Mouse (Mus musculus) inflammation-experienced regulatory T-cells (primary cell): Measurements from ENCODE around the gene Il2ra. TPM values are rescaled to one million over a fixed set of nuclear protein-coding genes. Genes with fewer than 3 reads are reported as not detected.

Experiments
- polyA plus RNA-seq, 2 experiments: library from polyadenylated mRNA; unstranded; fragments of 100-300 nt; shearing (Covaris generic); gene quantifications; one replicate each; pipeline ENCODE4 v1.2.1; 2017

Gene Il2ra
- polyA plus RNA-seq = 100 to 1,000 TPM in 1 of 2 experiments, 10 to 100 TPM in 1; 62.7 to 284 TPM

GRCm38 (mm10) chr2:11642451-11642941 lies at the start of gene Il2ra:
TSS of gene Il2ra (plus strand) at chr2:11642807.

DNA sequence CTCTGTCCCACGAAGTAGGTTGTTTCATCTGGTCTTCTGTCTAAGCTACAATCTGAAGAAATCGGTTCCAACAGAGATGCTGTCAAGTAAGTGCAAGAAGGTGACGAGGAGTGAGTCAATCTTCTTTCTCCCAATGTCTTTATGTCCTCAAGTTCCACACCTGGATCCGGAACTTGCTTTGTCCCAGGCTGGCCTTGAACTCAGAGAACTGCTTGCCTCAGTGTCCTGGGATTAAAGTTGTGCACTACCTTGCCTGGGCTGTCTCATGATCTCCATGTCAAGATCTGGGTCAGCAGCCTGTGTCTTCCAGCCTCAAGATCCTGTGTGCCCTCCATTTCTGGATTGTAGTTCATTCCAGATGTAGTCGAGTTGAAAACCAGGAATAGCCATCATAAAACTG lies 38.6 kb upstream of the Il2ra start, which contains the start of gene Rbm17:
Rbm17 (minus strand) TSS at position 101 of the 400 bp plus-strand sequence.

DNA sequence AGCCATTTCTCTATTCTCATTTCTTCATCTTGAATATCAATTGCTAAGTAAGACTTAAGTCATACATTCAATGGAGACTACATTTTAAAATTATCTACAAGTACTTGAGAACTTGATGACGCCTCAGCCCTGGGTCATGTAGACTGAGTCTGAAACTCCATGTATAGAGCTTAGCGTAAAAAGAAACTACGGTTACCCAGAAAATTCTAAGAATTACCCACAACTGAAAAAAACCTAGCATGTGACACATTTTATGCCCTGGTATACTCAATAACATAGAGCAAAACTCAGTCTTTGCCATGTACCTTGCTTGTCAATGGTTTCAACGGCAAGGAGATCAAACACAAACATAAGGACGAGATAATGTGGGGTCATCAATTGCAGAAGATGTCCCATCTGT lies 16.7 kb upstream of the Il2ra start, which contains the start of gene Gm17490:
Gm17490 (minus strand) TSS at position 375 of the 400 bp plus-strand sequence.

DNA sequence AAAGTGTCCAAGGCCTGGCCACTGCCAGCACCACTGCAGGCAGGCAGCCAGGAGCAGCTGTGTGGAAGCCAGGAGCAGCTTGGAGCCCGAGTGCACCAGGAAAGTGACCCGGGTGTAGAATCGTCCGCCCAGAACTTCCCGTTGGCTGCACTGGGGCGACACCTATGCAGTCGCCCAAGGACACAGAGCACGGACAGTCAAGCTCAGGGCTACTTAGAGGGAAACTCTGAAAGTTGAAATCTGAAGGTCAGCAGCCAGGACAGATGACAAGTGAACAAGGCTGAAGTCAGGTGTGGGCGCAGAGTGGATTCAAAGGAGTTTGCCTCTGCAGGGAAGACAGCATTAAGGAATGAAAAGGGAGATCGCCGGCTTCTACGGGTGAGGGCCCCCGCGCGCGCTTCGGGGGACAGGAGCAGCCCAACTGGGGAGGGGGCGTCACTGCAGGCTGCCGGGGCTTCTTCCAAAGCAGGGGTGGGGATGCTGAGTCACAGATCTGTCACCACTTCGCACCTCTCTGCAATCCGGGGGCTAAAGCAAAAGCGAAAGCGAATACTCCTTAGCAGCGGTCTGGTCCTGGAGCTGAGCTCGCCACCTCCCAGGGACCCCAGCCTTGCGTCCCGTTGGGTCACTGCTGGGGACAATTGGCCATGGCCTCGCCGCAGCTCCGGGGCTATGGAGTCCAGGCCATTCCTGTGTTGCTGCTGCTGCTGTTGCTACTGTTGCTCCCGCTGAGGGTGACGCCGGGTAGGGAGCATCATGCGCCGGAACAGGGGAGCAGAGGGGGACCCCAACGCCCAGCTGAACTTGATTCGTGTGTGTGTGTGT lies 62.8 kb downstream of the Il2ra start, which contains the start of gene Il15ra:
Il15ra (plus strand) TSS at position 90 of the 825 bp plus-strand sequence.

Other genes with a start within 250 kb of the Il2ra start
- gene Pfkfb3, start 88.7 kb upstream of the Il2ra start, polyA plus RNA-seq = 10 to 100 TPM; 14.1 to 16.5 TPM
- gene Rbm17, start 38.7 kb upstream of the Il2ra start, polyA plus RNA-seq = 100 to 1,000 TPM; 130 to 143 TPM
- gene Gm17490, start 16.5 kb upstream of the Il2ra start, polyA plus RNA-seq = not detected
- 10 to 100 TPM; 33.2 to 36.3 TPM for gene Il15ra, start 62.5 kb downstream of the Il2ra start, polyA plus RNA-seq
- 10 to 100 TPM; 77.1 to 84.8 TPM for gene Fbh1, start 134.8 kb downstream of the Il2ra start, polyA plus RNA-seq
- 10 to 100 TPM; 71.6 to 77.9 TPM for gene Ankrd16, start 135.1 kb downstream of the Il2ra start, polyA plus RNA-seq